Mouse (Mus musculus) lung, embryonic 16.5 days (tissue): ENCODE data around the gene Crat. TPM values are rescaled to one million over a fixed set of nuclear protein-coding genes. Genes with fewer than 3 reads are reported as not detected.

Experiments
- ATAC-seq: fragments of 200-750 bp; cut with Nextera tagmentation; 2 replicates; pipeline ENCODE4 v1.8.0; 2017; ENCODE audit warnings: low read depth, mild to moderate bottlenecking, moderate library complexity
- H3K27ac ChIP-seq: fragments of 300-500 bp; sonication (generic); 2 replicates; pipeline ENCODE4 v1.5.1; 2014; ENCODE audit warnings: mild to moderate bottlenecking, control low read depth, low read length
- H3K27me3 ChIP-seq: fragments of 300-500 bp; sonication (generic); 2 replicates; pipeline ENCODE4 v1.6.1; 2014; ENCODE audit warnings: low read depth, low read length, mixed read lengths; ENCODE audit not compliant: control insufficient read depth, insufficient read depth
- H3K36me3 ChIP-seq: fragments of 300-500 bp; sonication (generic); 2 replicates; pipeline ENCODE4 v1.6.1; 2014; ENCODE audit warnings: low read length; ENCODE audit not compliant: control insufficient read depth, insufficient read depth
- H3K4me1 ChIP-seq: fragments of 300-500 bp; sonication (generic); replicated peaks from 2 replicates; pipeline ENCODE4 v1.6.1; 2014; ENCODE audit warnings: low read length, mixed read lengths; ENCODE audit not compliant: control insufficient read depth, insufficient read depth
- H3K4me2 ChIP-seq: fragments of 300-500 bp; sonication (generic); 2 replicates; pipeline ENCODE4 v1.6.1; 2014; ENCODE audit warnings: low read depth, low read length, control low read depth
- H3K4me3 ChIP-seq: fragments of 300-500 bp; sonication (generic); 2 replicates; pipeline ENCODE4 v1.5.1; 2014; ENCODE audit warnings: mild to moderate bottlenecking, low read length, control low read depth
- H3K9ac ChIP-seq: fragments of 300-500 bp; sonication (generic); 2 replicates; pipeline ENCODE4 v1.6.1; 2014; ENCODE audit warnings: low read length, control low read depth
- H3K9me3 ChIP-seq: fragments of 300-500 bp; sonication (generic); 2 replicates; pipeline ENCODE4 v1.6.1; 2016; ENCODE audit warnings: low read length; ENCODE audit not compliant: control insufficient read depth
- WGBS: fragments of 180-500 bp; shearing (Covaris S2); extraction: QIAGEN DNeasy Blood & Tissue Kit; methylation state at CpG from one replicate; pipeline ENCODE4 v1.1.7; 2014; 5-methylcytosine and 5-hydroxymethylcytosine counted together
- polyA plus RNA-seq: library from polyadenylated mRNA; unstranded; fragments of >200 nt; fragmentation: Nextera tagmentation; extraction: Ambion mirVana; gene quantifications from 2 replicates; pipeline ENCODE4 v1.2.1, GENCODE M21; 2015

The Crat gene
- polyA plus RNA-seq, 1 experiment from 2014 or later: 39.3 TPM

DNA sequence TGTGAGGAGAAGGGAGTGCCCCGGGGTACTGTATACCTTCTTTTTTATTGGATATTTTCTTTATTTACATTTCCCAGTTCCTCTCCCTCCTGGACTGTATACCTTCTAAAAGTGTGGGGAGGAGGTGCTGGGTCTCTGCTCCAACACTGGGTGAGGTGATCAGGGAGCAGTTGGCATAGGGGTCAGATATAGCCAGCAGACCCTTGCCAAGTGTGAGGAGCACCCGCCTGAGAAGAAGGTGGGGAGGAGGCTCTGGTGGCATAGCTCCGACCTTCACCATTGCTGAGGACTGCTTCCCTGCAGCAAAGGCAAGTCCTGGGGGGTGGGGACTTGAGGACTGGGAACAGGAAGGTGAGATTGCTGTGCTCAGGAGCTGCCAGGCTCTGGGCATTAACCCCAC is 35.9 kb upstream of the Crat start:
- ATAC-seq: no peak
- H3K27ac ChIP-seq: peak overlapping the region; percentile 21; the same call in 1 of the 2 replicates
- peaks cover 2% of the 10 kb centered on the region; the same call in 1 of the 2 replicates for H3K4me1 ChIP-seq
- H3K36me3 ChIP-seq: peaks cover 19% of the 10 kb centered on the region
- no peak overlapping the region for H3K4me2 ChIP-seq
- H3K27me3 ChIP-seq: no peaks in the 10 kb centered on the region
- no peak overlapping the region for H3K9ac ChIP-seq
- peaks cover 5% of the 10 kb centered on the region for H3K9me3 ChIP-seq
- 64% methylated on average over 3 of the region's 3 CpGs for WGBS
- no peak overlapping the region for H3K4me3 ChIP-seq

DNA sequence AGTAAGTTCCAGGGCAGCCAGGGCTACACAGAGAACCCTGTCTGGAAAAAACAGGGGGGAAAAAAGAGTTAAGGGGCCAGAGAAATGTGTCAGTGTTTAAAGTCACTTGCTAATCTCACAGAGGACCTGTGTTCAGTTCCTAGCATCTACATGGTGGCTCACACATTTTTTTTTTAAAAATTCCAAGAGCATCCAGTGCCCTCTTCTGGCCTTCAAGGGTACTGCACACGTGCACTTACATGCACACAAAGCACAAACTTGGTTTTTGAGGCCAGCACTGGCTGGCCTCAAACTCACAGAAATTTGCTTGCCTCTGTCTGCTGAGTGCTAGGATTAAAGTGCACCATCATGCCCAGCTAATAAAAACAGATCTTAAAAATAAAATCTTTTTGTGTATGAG is 34.9 kb upstream of the Crat start:
- peaks cover 2% of the 10 kb centered on the region for H3K4me1 ChIP-seq
- H3K4me2 ChIP-seq: no peak overlapping the region
- peaks cover 19% of the 10 kb centered on the region for H3K36me3 ChIP-seq
- H3K27me3 ChIP-seq: no peaks in the 10 kb centered on the region
- no peak overlapping the region for H3K9ac ChIP-seq
- H3K27ac ChIP-seq: no peak overlapping the region
- 56% methylated on average over 1 of the region's 1 CpGs for WGBS
- peaks cover 5% of the 10 kb centered on the region for H3K9me3 ChIP-seq
- no peak overlapping the region for H3K4me3 ChIP-seq
- no peak for ATAC-seq

DNA sequence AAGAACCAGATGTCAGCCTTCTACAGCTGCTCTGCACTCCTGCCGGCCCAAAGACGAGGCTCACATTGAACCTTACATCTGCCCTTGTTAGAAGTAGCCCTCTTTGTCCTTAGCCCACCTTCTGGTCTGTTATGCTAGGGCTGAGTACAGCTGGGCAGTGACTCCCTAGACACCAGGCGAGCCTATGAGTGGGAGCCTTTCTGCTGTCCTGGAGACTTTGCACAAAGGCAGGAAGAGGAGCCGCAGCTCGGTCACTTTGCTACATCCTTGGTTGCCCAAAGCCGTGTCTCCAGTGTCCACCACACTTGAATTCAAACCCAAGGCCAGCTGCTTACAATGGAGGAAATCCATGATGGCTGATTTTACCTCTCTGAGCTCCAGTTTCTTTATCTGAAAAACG is 32.8 kb upstream of the Crat start:
- H3K9me3 ChIP-seq: peaks cover 5% of the 10 kb centered on the region
- H3K4me1 ChIP-seq: peaks cover 24% of the 10 kb centered on the region
- H3K4me3 ChIP-seq: no peak overlapping the region
- H3K9ac ChIP-seq: no peak overlapping the region
- peaks cover 22% of the 10 kb centered on the region for H3K36me3 ChIP-seq
- ATAC-seq: no peak
- no peaks in the 10 kb centered on the region for H3K27me3 ChIP-seq
- H3K27ac ChIP-seq: no peak overlapping the region
- WGBS: 91% methylated on average over 7 of the region's 7 CpGs
- no peak overlapping the region for H3K4me2 ChIP-seq

DNA sequence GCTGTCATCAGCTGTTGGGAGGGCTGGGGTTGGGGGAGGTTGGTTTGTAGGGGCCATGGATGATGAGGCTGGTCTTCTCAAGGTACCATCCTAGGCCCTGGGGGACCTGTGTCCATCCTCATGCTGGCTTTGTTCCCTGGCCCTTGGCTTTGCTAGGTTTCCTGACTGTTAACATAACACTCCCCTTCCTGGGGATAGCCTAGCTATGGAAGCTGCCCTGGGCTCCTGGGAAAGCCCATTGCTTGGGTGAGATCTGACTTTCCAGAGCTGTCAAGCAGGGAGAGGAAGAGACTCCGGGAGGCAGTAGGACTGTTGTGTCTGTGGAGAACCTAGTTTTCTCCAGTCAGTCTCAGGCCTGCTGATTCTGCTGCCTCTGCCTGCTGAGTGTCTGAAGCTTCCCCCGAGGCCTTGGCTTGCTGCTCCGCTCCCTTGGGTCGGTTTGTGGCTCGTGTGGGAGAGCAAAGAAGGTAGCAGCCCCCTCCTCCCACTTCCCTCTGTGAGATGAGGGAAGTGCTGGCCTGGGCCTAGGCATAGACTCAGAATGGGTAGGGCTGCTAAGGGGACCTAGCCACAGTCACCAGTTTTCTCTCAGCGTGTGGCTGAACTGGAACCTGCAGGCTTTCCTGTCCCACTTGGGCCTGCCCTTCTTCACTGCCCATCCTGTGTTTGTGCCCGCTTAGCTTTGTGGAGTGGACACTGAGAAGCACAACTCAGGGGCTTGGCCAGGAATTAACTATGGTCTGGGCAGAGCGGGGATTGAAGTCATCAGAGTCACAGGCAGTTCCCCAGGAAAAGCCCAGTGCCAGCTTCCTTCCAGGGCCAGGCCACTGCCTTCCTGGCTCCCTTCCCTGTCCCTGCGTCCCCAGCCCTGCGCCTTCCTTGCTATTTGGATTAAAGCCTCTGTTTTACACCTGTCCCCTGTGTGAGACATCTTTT is 31.5 kb upstream of the Crat start:
- peaks cover 36% of the 10 kb centered on the region for H3K4me1 ChIP-seq
- peak overlapping the region; percentile 65 for H3K27ac ChIP-seq
- ATAC-seq: no peak
- no peak overlapping the region for H3K4me3 ChIP-seq
- H3K36me3 ChIP-seq: peaks cover 24% of the 10 kb centered on the region
- H3K27me3 ChIP-seq: no peaks in the 10 kb centered on the region
- 74% methylated on average over 10 of the region's 10 CpGs for WGBS
- H3K9ac ChIP-seq: peak overlapping the region; percentile 23; the same call in 1 of the 2 replicates
- H3K4me2 ChIP-seq: no peak overlapping the region
- H3K9me3 ChIP-seq: peaks cover 5% of the 10 kb centered on the region

DNA sequence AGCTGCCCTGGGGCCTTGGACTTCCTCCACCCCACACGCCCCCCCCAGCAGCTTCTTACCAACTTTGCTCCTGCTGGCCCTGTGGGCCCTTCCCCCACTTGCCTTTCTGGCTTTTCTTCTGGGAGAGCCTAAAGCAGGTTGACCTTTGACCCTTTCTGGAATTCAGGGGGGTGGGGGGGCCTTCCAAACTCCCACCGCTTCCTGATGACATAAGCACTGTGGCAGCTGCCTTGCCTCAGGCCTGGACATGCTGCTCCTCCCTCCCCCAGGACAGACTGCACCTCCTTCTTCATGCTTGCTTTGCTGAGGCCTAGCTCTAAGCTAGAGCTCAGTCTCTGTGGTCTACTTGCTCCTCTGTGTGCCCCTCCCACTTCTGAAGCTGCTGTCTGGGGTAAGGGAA is 29.7 kb upstream of the Crat start:
- Histone ChIP-seq H3K9me3 (peaks cover 5% of the 10 kb centered on the region), H3K36me3 (peaks cover 20% of the 10 kb centered on the region), H3K4me1 (peaks cover 50% of the 10 kb centered on the region), H3K4me3 (no peak overlapping the region), H3K9ac (peak overlapping the region; percentile 20), H3K27me3 (no peaks in the 10 kb centered on the region), H3K4me2 (no peak overlapping the region), H3K27ac (peak overlapping the region; percentile 46; the same call in 1 of the 2 replicates)
- 35% methylated on average over 2 of the region's 2 CpGs for WGBS
- ATAC-seq: peak; percentile 24; the same call in 1 of the 2 replicates

DNA sequence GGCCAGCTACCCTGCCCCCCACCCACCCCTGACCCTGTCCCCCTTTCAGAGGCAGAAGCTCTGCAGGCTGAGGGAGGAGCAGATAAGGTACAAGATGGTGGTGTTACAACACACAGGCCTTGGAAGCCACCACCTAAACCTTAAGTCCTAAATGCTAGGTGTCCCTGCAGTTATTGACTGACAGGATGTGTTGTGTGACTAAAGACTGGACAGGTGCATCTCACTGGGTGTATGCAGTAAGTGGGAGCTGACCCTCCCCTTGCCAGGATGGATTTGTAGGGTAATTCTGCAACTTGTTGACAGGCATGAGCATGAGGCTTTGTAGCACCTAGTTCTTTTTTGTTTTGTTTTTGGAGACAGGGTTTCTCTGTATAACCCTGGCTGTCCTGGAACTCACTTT is 28.8 kb upstream of the Crat start:
- H3K9me3 ChIP-seq: no peaks in the 10 kb centered on the region
- no peak for ATAC-seq
- H3K9ac ChIP-seq: peak overlapping the region; percentile 40
- peaks cover 16% of the 10 kb centered on the region for H3K36me3 ChIP-seq
- H3K4me1 ChIP-seq: peaks cover 58% of the 10 kb centered on the region
- no peaks in the 10 kb centered on the region for H3K27me3 ChIP-seq
- H3K4me3 ChIP-seq: no peak overlapping the region
- H3K4me2 ChIP-seq: 0 out of 2 replicates have a peak overlapping the region, but pooled peaks have one; percentile 61
- H3K27ac ChIP-seq: peak overlapping the region; percentile 99

DNA sequence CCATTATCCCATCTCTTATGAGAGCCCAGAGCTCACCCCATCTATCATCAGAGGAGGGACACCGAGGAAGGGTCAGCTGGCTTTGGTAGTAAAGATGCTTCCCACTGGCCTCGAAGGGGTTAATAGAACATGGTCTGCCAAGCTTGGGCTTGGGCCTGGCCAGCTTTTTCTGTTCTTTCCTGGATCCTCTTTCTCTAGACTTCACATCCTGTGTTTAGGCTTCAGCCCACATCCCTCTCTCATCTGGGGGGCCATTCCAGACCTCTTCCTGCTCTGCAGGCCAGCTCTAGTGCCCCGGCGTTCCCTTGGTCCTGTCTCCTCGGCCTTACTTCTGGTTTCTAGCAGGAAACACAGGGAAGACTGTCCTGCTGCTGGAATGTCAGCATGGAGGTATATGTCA is 28.4 kb upstream of the Crat start:
- Histone ChIP-seq H3K4me2 (0 out of 2 replicates have a peak overlapping the region, but pooled peaks have one; percentile 61), H3K36me3 (peaks cover 16% of the 10 kb centered on the region), H3K9ac (peak overlapping the region; percentile 40), H3K27ac (peak overlapping the region; percentile 99), H3K9me3 (no peaks in the 10 kb centered on the region), H3K4me1 (peaks cover 60% of the 10 kb centered on the region), H3K4me3 (no peak overlapping the region), H3K27me3 (no peaks in the 10 kb centered on the region)
- WGBS: 38% methylated on average over 5 of the region's 5 CpGs
- no peak for ATAC-seq

DNA sequence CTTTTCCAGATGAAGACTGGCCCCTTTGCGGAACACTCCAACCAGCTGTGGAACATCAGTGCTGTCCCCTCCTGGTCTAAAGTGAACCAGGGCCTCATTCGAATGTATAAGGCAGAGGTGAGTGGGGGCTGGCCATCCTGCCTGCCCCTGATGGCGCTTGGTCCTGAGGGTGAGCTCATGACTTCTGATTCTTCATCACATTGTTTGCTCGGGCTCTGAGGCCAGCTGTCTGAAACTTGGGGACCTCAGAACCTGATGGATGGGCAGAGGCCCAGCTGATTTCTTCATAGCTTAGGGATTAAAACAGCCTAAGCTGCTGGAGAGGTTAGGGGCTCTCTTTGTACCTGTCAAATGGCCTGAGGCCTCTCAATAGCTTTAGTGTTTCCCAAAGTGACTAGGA is 27.7 kb upstream of the Crat start:
- no peak for ATAC-seq
- H3K9ac ChIP-seq: peak overlapping the region; percentile 72
- H3K27ac ChIP-seq: peak overlapping the region; percentile 99
- H3K4me1 ChIP-seq: peaks cover 60% of the 10 kb centered on the region
- no peaks in the 10 kb centered on the region for H3K27me3 ChIP-seq
- 35% methylated on average over 4 of the region's 4 CpGs for WGBS
- no peaks in the 10 kb centered on the region for H3K9me3 ChIP-seq
- peak overlapping the region; percentile 61 for H3K4me2 ChIP-seq
- peaks cover 22% of the 10 kb centered on the region for H3K36me3 ChIP-seq
- no peak overlapping the region for H3K4me3 ChIP-seq

DNA sequence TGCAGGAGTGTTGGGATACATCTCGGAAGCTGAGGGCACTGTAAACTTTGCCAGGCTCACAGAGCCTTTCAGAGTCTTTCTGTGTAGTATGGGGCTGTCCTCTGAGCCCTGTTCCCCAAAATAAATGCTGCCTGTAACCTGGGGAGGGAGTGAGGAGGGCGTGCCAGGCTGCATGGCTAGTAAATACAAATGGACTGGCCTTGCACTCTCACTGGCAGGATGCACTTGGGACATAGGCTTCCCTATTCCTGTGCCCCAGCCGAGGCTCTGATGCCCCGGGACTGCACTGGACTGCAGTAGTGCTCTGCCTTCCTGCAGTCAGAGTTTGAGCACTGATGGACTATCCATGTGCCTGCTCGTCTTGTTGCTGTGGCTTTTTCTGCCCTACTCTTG is 26.9 kb upstream of the Crat start:
- ATAC-seq: no peak
- 20% methylated on average over 5 of the region's 5 CpGs for WGBS
- Histone ChIP-seq H3K4me1 (peaks cover 60% of the 10 kb centered on the region), H3K27ac (peak overlapping the region; percentile 99), H3K4me2 (peak overlapping the region; percentile 61), H3K27me3 (no peaks in the 10 kb centered on the region), H3K36me3 (peaks cover 28% of the 10 kb centered on the region), H3K9me3 (no peaks in the 10 kb centered on the region), H3K4me3 (peak overlapping the region; percentile 41), H3K9ac (peak overlapping the region; percentile 72)
